Mouse (Mus musculus): ENCODE data around the gene Rab3b. TPM values are rescaled to one million over a fixed set of nuclear protein-coding genes. Genes with fewer than 3 reads are reported as not detected.
"Not testable (repeated sequence)": the region's sequence is repeated elsewhere in the genome, so short reads cannot be mapped to it uniquely, and the experiment has no call there.

Rab3b gene
- total RNA-seq, 2 experiments from 2014 or later: 35.7 to 43.5 TPM

DNA sequence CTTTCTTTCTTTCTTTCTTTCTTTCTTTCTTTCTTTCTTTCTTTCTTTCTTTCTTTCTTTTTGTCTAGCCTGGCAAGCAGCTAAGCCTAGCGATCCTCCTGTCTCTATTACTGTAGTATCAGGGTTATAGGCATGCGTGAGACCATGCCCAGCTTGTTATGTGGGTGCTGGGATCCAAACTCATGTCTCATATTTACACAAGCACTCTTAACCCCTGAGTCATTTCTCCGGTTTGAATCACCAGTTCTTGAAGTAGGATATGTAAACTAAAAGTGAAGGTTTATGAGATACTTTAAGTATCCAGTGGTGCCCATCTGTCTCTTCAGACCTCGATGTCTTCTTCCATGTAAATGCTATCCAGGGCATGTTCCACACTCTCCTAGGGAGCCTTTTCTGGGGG is 8.6 kb downstream of the Rab3b start:
- no peak for DNase-seq (ENCODE audit: low spot score in 2 of 2)

GRCm38 (mm10) chr4:108890876-108891275 is 12.0 kb downstream of the Rab3b start:
- no peak for DNase-seq (ENCODE audit: low spot score in 2 of 2)

DNA sequence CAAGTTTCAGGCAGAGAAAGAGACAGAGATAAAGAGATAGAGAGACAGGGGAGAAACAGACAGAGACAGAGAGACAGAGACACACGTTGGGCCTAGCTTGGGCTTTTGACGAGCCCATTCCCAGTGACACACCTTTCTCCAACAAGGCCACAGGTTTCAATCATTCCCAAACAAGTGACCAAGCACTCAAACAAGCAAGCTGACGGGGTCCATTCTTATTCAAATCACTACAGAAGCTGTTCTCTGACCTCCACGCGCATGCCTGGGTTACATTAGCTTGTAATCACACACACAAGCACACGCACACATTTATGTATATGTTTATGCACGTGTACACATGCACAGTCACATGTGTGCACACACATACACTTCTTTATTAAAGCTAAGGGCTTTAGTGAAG is 21.6 kb downstream of the Rab3b start:
- no peak for DNase-seq (ENCODE audit: low spot score in 2 of 2)

DNA sequence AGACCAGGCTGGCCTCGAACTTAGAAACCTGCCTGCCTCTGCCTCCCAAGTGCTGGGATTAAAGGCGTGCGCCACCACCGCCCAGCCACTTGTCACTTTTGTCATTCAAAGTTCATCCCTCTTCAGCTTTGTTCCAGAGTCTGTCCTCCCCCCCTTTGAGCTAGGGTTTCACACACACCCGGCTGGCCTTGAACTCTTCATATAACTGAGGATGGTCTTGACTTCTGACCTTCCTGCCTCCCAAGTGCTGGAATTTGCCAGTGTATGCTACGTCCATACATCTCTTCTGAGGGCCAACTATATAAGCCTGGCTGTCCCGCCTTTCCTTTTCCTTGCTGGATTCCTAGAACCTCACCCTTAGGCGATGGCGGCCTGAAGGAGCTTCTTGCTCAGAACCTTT is 24.0 kb downstream of the Rab3b start:
- no peak for DNase-seq (ENCODE audit: low spot score in 2 of 2)

GRCm38 (mm10) chr4:108903346-108903745 is 24.5 kb downstream of the Rab3b start:
- no peak for DNase-seq (ENCODE audit: low spot score in 2 of 2)

DNA sequence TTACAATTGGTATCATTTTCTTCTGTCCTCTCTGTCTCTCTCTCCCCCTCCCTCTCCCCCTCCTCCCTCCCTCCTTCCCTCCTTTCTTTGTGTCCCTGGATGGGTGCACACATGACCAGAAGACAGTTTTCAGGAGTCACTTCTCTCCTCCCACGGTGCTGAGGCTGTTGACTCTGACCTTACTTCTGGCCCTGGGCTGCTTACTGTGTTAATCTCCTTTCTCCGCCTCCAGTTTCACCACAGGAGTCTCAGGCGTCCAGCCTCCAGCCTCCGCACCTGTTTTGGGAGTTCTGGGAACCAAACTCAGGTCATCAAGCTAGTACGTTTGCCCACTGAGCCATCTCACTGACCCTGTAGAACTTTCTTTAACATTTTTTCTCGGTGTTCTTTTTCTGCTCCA is 25.2 kb downstream of the Rab3b start:
- DNase-seq (ENCODE audit: low spot score in 2 of 2): no peak

DNA sequence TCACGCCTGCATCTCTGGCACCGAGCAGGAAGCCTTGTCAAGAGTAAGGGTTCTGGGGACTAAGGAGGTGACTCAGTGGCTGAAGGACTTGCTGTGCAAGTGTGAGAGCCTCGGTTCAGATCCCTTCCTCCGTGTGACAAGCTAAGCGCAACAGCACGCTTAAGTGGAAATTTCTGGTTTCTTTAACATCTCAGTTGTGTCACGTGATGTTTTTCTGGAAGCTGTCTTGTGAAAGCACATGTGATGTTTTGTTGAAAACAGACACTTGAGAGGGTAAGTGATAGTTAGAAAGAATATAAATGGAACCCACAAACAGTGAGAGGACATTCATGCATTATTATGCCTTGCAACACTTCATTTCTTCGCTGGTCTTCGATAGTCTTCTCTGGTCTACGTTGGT is 25.9 kb downstream of the Rab3b start:
- DNase-seq (ENCODE audit: low spot score in 2 of 2): no peak

DNA sequence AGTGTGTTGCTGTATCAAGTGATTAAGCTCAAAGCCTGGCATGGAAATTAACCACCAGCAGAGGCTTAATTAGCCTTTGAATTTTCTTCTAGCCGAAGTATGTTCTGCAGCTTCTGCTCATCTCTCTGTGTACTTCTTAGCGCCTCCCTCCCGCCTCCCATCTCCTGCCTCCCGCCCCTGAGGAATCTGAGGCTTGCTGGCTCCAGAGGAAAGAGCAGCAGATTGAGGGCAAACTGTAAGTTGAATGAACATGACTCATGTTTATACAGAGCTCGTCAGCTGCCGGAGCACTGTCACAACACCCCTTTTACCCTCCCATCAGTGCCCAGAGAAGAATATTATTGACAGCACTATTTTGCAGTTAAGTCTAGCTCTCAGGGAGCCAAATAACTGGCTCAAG is 27.0 kb downstream of the Rab3b start:
- DNase-seq (ENCODE audit: low spot score in 2 of 2): no peak

- DNase-seq (ENCODE audit: low spot score in 2 of 2): no peak
These were observed 28.6 kb downstream of the Rab3b start for GRCm38 (mm10) chr4:108907475-108907874.

- no peak for DNase-seq (ENCODE audit: low spot score in 2 of 2)
These were observed 31.1 kb downstream of the Rab3b start for GRCm38 (mm10) chr4:108909872-108910425.

GRCm38 (mm10) chr4:108911866-108912265 is 33.0 kb downstream of the Rab3b start:
- no peak for DNase-seq (ENCODE audit: low spot score in 2 of 2)

- no peak for DNase-seq (ENCODE audit: low spot score in 2 of 2)
These were observed 34.3 kb downstream of the Rab3b start for GRCm38 (mm10) chr4:108913180-108913579.

DNA sequence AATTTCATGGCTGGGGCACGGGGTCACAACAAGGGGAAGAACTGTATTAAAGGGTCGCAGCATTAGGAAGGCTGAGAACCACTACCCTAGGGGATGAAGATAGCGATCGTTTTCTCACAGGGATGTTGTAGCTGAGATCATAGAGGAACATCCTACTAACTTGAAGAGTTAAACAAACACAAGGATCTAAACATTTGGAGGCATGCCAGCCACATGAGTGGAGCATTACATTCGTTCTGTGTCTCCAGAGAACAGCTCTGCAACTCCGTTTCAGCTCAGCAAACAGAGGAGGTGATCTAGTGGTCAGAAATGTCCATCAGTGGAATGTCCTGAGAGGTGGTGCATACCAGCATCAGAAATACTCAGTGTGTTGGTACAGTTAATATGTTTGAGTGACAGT is 35.5 kb downstream of the Rab3b start:
- no peak for DNase-seq (ENCODE audit: low spot score in 2 of 2)

- DNase-seq (ENCODE audit: low spot score in 2 of 2): no peak
These were observed 36.2 kb downstream of the Rab3b start for GRCm38 (mm10) chr4:108915101-108915500.

DNA sequence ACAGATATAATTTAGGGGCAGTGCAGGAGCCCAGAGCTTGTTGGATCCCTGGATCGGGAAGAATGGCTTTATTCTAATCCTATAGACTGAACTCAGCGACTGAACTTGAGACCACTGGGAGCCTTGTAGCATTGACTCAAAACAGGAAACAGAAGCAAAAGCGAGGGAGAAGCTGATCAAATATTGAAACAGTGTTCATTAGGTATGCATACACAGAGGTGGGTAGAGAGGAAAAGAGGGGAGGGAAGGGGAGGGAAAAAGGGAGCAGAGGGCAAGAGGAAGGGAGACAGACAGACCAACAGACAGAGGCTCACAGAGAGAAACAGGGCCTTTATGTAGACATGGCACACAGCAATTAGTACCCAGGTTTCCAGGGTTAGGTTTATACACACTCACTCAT is 38.8 kb downstream of the Rab3b start:
- no peak for DNase-seq (ENCODE audit: low spot score in 2 of 2)

DNA sequence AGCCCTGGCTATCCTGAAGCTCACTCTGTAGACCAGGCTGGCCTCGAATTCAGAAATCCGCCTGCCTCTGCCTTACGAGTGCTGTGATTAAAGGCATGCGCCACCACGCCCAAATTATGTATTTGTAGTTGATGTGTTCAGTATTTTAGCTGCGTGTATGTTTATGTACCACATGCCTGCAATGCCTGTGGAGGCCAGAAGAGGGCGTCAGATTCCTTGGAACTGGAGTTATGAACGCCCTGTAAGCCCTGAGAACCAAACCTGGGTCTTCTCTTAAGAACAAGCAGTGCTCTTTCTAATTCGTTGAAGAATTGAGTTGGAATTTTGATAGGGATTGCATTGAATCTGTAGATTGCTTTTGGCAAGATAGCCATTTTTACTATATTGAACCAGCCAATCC is 49.1 kb downstream of the Rab3b start:
- not testable (repeated sequence) for DNase-seq (ENCODE audit: low spot score in 2 of 2)

DNA sequence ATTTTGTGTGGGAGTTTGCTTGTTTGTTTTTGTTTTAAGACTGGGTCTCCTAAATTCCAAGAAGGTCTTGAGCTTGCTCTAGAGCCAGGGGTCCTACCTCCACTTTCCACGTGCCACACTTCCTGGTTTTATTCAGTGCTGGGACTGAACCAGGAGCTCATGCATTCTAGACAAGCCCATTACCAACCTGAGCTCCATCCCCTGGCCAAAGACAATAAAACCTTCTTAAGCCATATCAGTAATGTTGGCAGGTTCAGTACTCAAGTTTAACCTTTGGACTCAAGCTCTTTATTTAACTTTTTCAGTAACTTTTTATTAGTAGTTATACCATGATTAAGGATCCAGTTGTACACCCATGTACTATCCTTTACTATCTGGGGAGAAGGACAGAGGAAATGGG is 54.3 kb downstream of the Rab3b start:
- no peak for DNase-seq (ENCODE audit: low spot score in 2 of 2)

- no peak for DNase-seq (ENCODE audit: low spot score in 2 of 2)
These were observed 56.0 kb downstream of the Rab3b start for GRCm38 (mm10) chr4:108934856-108935255.

DNA sequence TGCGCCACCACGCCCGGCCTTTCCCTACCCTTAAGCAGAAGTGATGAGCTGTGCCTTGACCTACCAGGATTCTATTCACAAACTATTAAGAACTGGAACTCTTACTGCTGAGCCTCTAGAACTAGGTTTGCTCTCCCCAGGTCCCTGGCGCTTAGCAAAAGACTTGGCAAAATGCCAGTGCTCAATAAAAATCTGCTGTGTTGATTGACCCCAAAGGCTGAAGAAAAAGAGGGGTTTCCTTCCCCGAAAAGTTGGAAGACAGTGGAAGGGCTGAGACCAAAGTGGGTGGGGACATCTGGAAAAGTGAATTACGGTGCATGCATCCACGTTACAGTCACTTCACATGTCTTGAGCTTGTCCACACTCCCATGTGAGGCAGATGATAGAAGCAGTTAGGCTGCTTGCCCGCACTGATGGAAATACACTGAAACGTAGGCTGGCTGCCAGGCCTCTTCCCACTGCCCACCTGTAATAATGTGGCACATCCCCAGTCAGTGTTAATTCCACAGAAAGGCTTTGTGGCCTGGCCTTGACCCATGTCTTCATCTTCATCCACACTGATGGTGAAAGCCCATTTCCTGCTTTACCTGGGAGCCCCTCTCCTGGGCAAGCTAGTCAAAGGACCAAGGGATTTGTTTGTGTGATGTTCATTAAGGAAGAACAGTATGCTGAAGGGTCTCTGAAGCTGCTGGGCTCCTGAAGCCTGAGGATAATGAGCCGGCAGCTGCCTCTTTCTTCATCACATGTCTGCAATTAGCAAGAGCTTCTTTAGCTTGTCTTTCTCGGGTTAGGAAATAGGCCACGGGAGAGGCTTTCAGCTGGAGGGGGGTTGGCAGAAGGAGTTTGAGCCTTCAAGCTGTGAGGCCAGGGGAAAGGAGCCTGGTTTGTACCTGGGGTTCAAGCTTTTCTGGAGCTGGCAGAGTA is 59.2 kb downstream of the Rab3b start:
- DNase-seq (ENCODE audit: low spot score in 2 of 2): no peak

- DNase-seq (ENCODE audit: low spot score in 2 of 2): no peak
These were observed 62.0 kb downstream of the Rab3b start for GRCm38 (mm10) chr4:108940681-108941473.

GRCm38 (mm10) chr4:108942171-108942570 is 63.3 kb downstream of the Rab3b start:
- no peak for DNase-seq (ENCODE audit: low spot score in 2 of 2)
